Mouse (Mus musculus) G1E (cell line): ENCODE results near the gene P2ry2.
A peak's percentile ranks its signal among the peaks of the same experiment; 100 is the strongest.

Experiments
- CTCF ChIP-seq: IDR thresholded peaks from 2 replicates; pipeline ENCODE4 v1.5.1; 2012; ENCODE audit warnings: low read depth, low read length, inconsistent platforms, mixed read lengths
- GATA1 ChIP-seq: IDR thresholded peaks from 2 replicates; pipeline ENCODE4 v1.6.1; 2012; ENCODE audit warnings: borderline replicate concordance, low read length, inconsistent platforms, mixed read lengths
- GATA2 ChIP-seq: IDR thresholded peaks from 2 replicates; pipeline ENCODE4 v1.6.1; 2012; ENCODE audit warnings: low read depth, low read length, inconsistent platforms, borderline replicate concordance
- TAL1 ChIP-seq: conservative IDR thresholded peaks from 2 replicates; pipeline ENCODE4 v1.6.1; 2012; ENCODE audit warnings: low read depth, low read length, inconsistent platforms, mixed read lengths

DNA sequence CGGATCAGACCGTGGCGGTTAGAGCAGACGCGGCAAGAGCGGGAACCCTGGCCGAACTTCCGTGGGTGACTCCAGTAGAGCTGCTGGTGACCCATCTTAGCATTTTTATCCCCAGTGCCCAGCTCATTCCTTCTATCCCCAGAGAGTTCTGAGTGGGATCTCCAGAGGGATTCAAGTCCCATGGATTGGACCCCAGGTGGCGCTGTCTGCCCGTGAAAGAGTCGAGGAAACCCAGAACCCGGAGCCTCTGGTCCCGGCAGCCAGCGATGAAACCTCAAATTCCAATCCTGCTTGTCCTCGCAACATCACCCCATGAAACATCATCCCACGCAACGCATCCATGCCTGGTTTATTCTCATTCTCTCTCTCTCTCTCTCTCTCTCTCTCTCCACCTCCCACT lies 48.7 kb upstream of the P2ry2 start:
- TF ChIP-seq CTCF (0 out of 2 replicates have a peak, but pooled peaks have one; percentile 7), GATA1 (no peak), TAL1 (no peak), GATA2 (no peak)
